Mouse (Mus musculus): ENCODE measurements around the gene Psmd9.

DNA sequence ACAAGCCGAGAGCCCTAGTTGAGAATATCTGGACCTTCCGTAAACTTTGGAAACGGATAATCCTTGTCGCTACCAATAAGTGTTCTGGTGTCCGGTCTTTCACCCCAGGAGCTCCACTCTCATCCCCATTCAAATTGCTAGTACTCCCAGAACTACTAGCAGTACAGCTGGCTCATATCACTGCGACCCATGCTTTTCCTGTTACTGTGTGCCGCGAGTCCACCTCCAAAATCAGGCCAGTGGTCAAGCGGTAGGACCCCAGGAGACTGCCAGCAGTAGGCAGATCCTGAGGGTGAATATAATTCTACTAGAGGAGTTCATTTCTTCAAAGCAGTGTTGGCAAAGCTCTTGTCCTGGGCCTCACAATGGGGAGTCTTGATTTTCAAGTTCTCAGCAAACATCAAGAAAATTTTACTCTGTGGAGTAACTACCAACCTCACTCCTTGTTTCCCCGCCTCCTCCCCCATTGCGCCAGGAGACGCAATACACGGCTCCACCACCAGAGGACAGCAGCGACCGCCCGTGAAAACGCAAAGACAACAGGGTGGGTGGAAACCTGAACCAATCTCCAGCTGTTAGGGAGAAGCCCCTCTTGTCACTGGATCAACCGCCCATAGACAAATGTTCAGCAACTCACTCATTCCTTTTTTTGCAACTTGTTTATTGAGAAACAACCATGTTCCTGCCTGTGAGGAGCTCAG lies 36.0 kb upstream of the Psmd9 start:
- TF ChIP-seq CTCF (IDR thresholded peaks at IDR 0.05; ENCODE audit: low read depth): peak; percentile 99
- TF ChIP-seq EP300 (optimal IDR thresholded peaks at IDR 0.05): no peak
